Mouse (Mus musculus) forebrain, postnatal 0 days (tissue): ENCODE measurements around the gene Gm28168. TPM values are rescaled to one million over a fixed set of nuclear protein-coding genes. Genes with fewer than 3 reads are reported as not detected.
"Not testable (repeated sequence)": the region's sequence is repeated elsewhere in the genome, so short reads cannot be mapped to it uniquely, and the experiment has no call there.

Source experiments
- ATAC-seq: fragments of 200-750 bp; cut with Nextera tagmentation; 2 replicates; pipeline ENCODE4 v1.8.0; 2017; ENCODE audit warnings: mild to moderate bottlenecking, moderate library complexity
- DNase-seq: peaks from one replicate; pipeline ENCODE4 v3.0.0-alpha.2; 2015
- H3K27ac ChIP-seq: fragments of 300-500 bp; sonication (generic); 2 replicates; pipeline ENCODE4 v1.5.1; 2014; ENCODE audit warnings: low read depth, mild to moderate bottlenecking, antibody characterized with exemption, low read length, moderate library complexity, mixed read lengths
- H3K27me3 ChIP-seq: fragments of 300-500 bp; sonication (generic); 2 replicates; pipeline ENCODE4 v1.6.1; 2014; ENCODE audit warnings: mild to moderate bottlenecking, low read length, mixed read lengths; ENCODE audit not compliant: insufficient read depth
- H3K36me3 ChIP-seq: fragments of 300-500 bp; sonication (generic); 2 replicates; pipeline ENCODE4 v1.6.1; 2014; ENCODE audit warnings: mild to moderate bottlenecking, moderate library complexity; ENCODE audit not compliant: insufficient read depth
- H3K4me1 ChIP-seq: fragments of 300-500 bp; sonication (generic); 2 replicates; pipeline ENCODE4 v1.6.1; 2014; ENCODE audit warnings: antibody characterized with exemption; ENCODE audit not compliant: insufficient read depth
- H3K4me2 ChIP-seq: fragments of 300-500 bp; sonication (generic); 2 replicates; pipeline ENCODE4 v1.6.1; 2014; ENCODE audit warnings: low read depth, mild to moderate bottlenecking, moderate library complexity
- H3K4me3 ChIP-seq: fragments of 300-500 bp; sonication (generic); 2 replicates; pipeline ENCODE4 v1.5.1; 2014; ENCODE audit warnings: low read depth, low read length, mixed read lengths
- H3K9ac ChIP-seq: fragments of 300-500 bp; sonication (generic); 2 replicates; pipeline ENCODE4 v1.6.1; 2014; ENCODE audit warnings: mild to moderate bottlenecking
- H3K9me3 ChIP-seq: fragments of 300-500 bp; sonication (generic); 2 replicates; pipeline ENCODE4 v1.6.1; 2016; ENCODE audit warnings: low read length
- CTCF ChIP-seq: sonication (generic); IDR thresholded peaks from 2 replicates; pipeline ENCODE4 v1.5.1; 2016; ENCODE audit warnings: antibody characterized with exemption, control low read depth, low read depth
- WGBS: fragments of 180-500 bp; shearing (Covaris S2); extraction: QIAGEN DNeasy Blood & Tissue Kit; methylation state at CpG from one replicate; pipeline ENCODE4 v1.1.7; 2014; 5-methylcytosine and 5-hydroxymethylcytosine counted together
- polyA plus RNA-seq: library from polyadenylated mRNA; unstranded; fragments of >200 nt; fragmentation: Nextera tagmentation; extraction: Ambion mirVana; gene quantifications from 2 replicates; pipeline ENCODE4 v1.2.1, GENCODE M21; 2015
- total RNA-seq: library from RNA; depleted of rRNA; stranded (reverse); fragments of >200 nt; gene quantifications from 2 replicates; pipeline ENCODE4 v1.2.3, GENCODE M21; 2014; rRNA removed

Gm28168 gene
- total RNA-seq (not detected in 2 replicates), polyA plus RNA-seq (not detected in 2 replicates)

DNA sequence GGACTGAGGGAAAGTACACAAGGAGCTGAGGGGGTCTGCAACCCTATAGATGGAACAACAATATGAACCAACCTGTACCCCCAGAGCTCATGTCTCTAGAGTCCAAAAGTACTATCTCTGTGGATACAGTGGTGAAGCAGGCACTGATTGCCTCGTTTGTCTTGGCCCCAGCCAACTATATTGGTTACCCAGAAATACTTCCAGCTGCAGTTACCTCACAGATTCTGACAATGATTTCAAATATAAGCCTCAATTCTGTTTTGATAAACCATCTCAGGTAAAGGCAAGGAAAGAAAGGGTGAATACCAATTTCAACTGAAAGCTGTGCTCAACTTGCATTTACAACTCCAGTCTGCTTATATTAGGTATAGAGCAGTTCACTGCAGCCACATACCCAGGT is at the start of gene Gm28168:
Gm28168 (plus strand) TSS at position 301 of the 400 bp plus-strand sequence.
- not testable (repeated sequence) for H3K27me3 ChIP-seq, H3K9ac ChIP-seq, ATAC-seq, DNase-seq, H3K4me1 ChIP-seq, H3K4me2 ChIP-seq, H3K27ac ChIP-seq, H3K4me3 ChIP-seq, H3K36me3 ChIP-seq, H3K9me3 ChIP-seq
- 54% methylated on average over 1 of the region's 1 CpGs for WGBS

- H3K27me3 ChIP-seq, result no peaks in the 10 kb centered on the region
- no peak within 1 kb of the TSS for H3K4me2 ChIP-seq
- DNase-seq (no peak), ATAC-seq (no peak)
- no peaks in the 10 kb centered on the region for H3K9me3 ChIP-seq
- H3K4me3 ChIP-seq, result no peak within 1 kb of the TSS
- 77% methylated on average over 4 of the region's 4 CpGs for WGBS
- no peak within 1 kb of the TSS for H3K9ac ChIP-seq
- H3K27ac ChIP-seq, result no peak within 1 kb of the TSS
- no peak for TF ChIP-seq CTCF
- H3K36me3 ChIP-seq, result no peaks in the 10 kb centered on the region
- H3K4me1 ChIP-seq, result no peaks in the 10 kb centered on the region
Measured at GRCm38 (mm10) chr1:117965639-117966038, 37.8 kb downstream of the Gm28168 start, which contains the start of gene Gm7145. Gene Gm7145 (plus strand): TSS chr1:117965939.

Other genes starting within 250 kb of the Gm28168 start
- gene Gm28363, start 230.9 kb upstream of the Gm28168 start, total RNA-seq, result not detected in 2 replicates
- not detected in 2 replicates for gene Gm28363, start 230.9 kb upstream of the Gm28168 start, polyA plus RNA-seq
- gene B020011L13Rik, start 146.9 kb upstream of the Gm28168 start, total RNA-seq, result not detected in 2 replicates
- not detected in 2 replicates for gene B020011L13Rik, start 146.9 kb upstream of the Gm28168 start, polyA plus RNA-seq
- not detected in 2 replicates for gene Gm28360, start 97.9 kb upstream of the Gm28168 start, total RNA-seq
- gene Gm28360, start 97.9 kb upstream of the Gm28168 start, polyA plus RNA-seq, result not detected in 2 replicates
- not detected in 2 replicates for gene Gm7145, start 37.9 kb downstream of the Gm28168 start, total RNA-seq
- gene Gm7145, start 37.9 kb downstream of the Gm28168 start, polyA plus RNA-seq, result not detected in 2 replicates
- not detected in 2 replicates for gene Gm29106, start 248.5 kb downstream of the Gm28168 start, total RNA-seq
- 0.12 and 0.16 TPM in 2 replicates for gene Gm29106, start 248.5 kb downstream of the Gm28168 start, polyA plus RNA-seq